Mouse (Mus musculus) G1E (cell line): ENCODE measurements around the gene Glp2r.

Experiments used
- CTCF ChIP-seq: IDR thresholded peaks from 2 replicates; pipeline ENCODE4 v1.5.1; 2012; ENCODE audit warnings: low read depth, low read length, inconsistent platforms, mixed read lengths
- GATA1 ChIP-seq: IDR thresholded peaks from 2 replicates; pipeline ENCODE4 v1.6.1; 2012; ENCODE audit warnings: borderline replicate concordance, low read length, inconsistent platforms, mixed read lengths
- GATA2 ChIP-seq: IDR thresholded peaks from 2 replicates; pipeline ENCODE4 v1.6.1; 2012; ENCODE audit warnings: low read depth, low read length, inconsistent platforms, borderline replicate concordance
- POLR2AphosphoS5 ChIP-seq: IDR thresholded peaks from 2 replicates; pipeline ENCODE4 v1.6.1; 2012; ENCODE audit warnings: low read depth, low read length, inconsistent platforms; ENCODE audit not compliant: insufficient replicate concordance
- TAL1 ChIP-seq: conservative IDR thresholded peaks from 2 replicates; pipeline ENCODE4 v1.6.1; 2012; ENCODE audit warnings: low read depth, low read length, inconsistent platforms, mixed read lengths

DNA sequence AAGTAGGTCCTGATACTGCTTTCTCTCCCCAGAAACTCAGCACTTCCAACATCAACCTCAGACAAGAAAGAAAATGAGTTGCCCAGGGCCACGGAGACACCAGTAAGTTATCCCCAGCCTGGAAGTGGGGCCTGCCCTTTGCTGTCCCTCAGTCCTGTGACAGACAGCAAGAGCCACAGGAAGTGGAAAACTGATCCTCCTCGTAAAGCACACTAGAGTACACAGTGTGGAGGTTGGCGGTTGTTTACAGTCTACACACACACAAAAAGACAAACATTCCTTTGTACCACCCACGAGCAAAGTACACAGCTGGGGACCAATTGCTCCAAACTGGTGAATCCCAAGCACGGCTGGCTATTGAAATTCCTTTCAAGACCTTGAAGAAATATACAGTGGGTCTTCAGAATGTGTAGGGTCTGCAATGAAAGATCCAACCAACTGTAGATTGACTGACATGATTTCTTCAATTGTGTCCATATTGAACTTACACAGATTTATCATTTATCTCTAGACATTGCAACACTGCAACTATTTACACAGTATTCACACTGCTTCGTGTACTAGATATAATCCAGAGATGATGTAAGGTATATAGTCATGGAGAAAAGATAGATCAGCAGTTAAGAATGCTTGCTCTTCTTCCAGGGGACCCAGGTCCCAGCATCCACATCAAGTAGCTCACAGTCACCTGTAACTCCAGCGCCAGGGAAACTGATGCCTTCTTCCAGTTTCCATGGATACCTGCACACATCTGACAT lies 48.4 kb downstream of the Glp2r start:
- TF ChIP-seq GATA1 (no peak), CTCF (no peak), TAL1 (no peak), GATA2 (no peak), POLR2AphosphoS5 (no peak)
